Mouse (Mus musculus): ENCODE data around the gene Psg16. TPM values are rescaled to one million over a fixed set of nuclear protein-coding genes. Genes with fewer than 3 reads are reported as not detected.
"Not testable (repeated sequence)": the region's sequence is repeated elsewhere in the genome, so short reads cannot be mapped to it uniquely, and the experiment has no call there.

The Psg16 gene
- total RNA-seq, 2 experiments from 2014 or later: not detected

DNA sequence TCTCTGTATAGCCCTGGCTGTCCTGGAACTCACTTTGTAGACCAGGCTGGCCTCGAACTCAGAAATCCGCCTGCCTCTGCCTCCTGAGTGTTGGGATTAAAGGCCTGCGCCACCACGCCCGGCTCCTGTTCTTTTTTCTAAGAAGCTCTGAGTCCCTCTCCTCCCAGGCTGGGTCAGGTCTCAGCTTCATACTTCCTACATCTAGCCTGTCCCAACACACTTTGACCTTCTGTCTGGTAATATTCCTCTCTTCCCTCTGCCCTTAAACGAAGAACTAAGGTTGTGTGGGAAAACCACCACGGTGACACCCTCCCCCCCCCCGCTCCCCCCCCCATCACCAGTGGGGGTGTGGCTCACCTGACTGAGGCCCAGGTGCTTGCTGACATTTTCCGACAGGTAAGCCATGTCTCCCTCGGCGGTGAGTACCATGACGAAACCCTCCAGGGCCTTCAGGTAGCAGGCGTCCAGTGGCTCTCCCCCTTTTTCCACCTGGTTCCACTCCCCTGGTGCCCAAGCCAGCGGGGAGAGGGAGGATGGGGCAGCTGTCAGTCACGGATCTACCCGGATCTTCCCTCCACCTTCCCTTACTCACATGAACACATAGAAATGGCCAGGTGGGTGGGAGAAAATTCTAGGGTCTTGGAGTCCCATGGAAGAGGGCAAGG, 19.4 kb upstream of the Psg16 start:
- no peak for ATAC-seq (replicated peaks; ENCODE audit: low FRiP score, poor library complexity, severe bottlenecking)

GRCm38 (mm10) chr7:17055287-17055946, 18.4 kb upstream of the Psg16 start:
- no peak for ATAC-seq (replicated peaks; ENCODE audit: low FRiP score, poor library complexity, severe bottlenecking)

DNA sequence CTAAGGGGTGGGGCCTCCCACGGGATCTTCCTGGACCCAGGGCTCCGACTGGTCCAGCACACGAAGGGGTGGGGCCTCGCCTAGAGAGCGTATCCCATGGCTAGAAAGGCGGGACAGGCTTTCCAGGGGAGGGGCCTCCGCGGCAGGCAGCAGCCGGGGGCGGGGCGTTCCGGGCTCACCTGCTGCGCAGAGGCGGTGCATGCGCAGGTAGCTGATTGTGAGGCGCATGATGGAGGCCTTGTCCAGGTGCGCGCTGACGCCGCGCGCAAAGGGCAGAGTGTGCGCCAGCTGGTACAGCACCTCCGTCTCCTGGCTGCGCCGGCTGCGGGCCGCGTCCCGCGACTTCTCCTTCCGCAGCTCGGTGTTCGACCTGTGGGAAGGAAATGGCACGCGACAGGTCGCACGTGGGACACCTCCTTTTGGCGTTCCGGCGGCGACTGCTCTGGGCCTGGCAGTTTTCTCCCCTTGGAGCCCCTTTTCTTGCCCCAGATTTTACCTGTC, 17.7 kb upstream of the Psg16 start:
- peak; percentile 95 for ATAC-seq (replicated peaks; ENCODE audit: low FRiP score, poor library complexity, severe bottlenecking)

- ATAC-seq (replicated peaks; ENCODE audit: low FRiP score, poor library complexity, severe bottlenecking): no peak
Measured at GRCm38 (mm10) chr7:17056601-17057523, 17.0 kb upstream of the Psg16 start.

- no peak for ATAC-seq (replicated peaks; ENCODE audit: low FRiP score, poor library complexity, severe bottlenecking)
Measured at GRCm38 (mm10) chr7:17058071-17058689, 15.7 kb upstream of the Psg16 start.

GRCm38 (mm10) chr7:17058816-17059462, 14.9 kb upstream of the Psg16 start:
- no peak for ATAC-seq (replicated peaks; ENCODE audit: low FRiP score, poor library complexity, severe bottlenecking)

GRCm38 (mm10) chr7:17059463-17059844, 14.4 kb upstream of the Psg16 start:
- no peak for ATAC-seq (replicated peaks; ENCODE audit: low FRiP score, poor library complexity, severe bottlenecking)

- ATAC-seq (replicated peaks; ENCODE audit: low FRiP score, poor library complexity, severe bottlenecking): peak; percentile 58
Measured at GRCm38 (mm10) chr7:17060031-17060781, 13.6 kb upstream of the Psg16 start.

DNA sequence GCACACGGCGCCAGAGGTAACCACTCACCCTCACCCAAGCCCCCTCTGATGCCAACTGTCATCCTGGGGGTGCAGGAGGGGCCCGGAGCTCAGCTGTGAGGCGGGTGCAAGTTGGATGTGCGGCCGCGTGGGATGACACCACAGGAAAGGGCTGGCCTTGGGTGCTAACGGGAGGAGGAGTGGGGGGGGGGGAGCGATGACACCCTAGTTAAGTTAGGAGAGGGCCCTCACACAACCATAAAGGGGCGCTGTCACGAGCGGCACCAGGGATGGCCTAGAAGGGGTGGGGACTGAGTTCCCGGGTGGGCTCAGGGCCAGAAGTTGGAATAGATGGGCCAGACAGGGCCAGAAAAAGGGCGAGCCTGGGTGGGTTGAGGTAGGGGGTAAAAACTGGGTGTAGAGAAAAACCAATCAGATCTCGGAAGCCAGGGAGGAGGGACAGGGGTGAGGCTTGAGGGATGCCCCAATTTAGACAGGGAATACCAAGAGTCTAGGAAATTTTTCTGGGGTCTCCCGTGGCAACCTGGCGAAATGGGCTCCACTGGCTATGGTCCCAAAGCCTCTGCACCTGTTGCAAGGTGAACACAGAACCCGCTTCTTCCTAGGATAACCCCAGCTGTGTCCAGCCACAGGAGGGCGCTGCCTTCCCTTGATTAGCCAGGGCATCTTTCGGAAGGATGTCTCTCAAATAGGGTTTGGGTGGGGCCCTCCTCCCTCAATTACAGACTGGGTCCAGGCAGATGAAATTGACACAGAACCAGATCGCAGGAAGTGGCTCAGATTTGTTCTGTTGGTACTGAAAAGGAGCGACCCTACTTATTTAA, 12.8 kb upstream of the Psg16 start:
- ATAC-seq (replicated peaks; ENCODE audit: low FRiP score, poor library complexity, severe bottlenecking): no peak

GRCm38 (mm10) chr7:17062389-17062788, 11.5 kb upstream of the Psg16 start, which contains the start of gene Hif3a:
Hif3a (minus strand) TSS chr7:17062427.
- no peak for ATAC-seq (replicated peaks; ENCODE audit: low FRiP score, poor library complexity, severe bottlenecking)

- no peak for ATAC-seq (replicated peaks; ENCODE audit: low FRiP score, poor library complexity, severe bottlenecking)
Measured at GRCm38 (mm10) chr7:17062845-17063244, 11.0 kb upstream of the Psg16 start.

DNA sequence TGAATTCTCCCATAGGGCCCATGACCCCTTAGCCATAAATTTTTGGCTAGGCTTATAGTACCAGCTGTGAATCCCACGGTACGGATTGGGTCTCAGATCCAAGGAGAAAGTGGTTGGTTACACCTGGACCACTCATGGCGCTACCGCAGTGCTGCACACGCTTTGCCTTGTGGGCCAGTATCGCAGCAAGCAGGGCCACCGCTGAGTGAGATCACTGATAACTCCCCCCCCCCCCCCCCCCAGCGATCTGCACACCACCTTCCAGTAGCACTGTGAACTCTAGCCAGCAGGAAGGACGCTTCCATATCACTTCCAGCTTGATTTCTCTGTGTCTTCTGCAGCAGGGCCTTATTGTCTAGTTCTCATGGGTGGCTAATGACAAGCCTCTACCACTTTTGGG, 8.2 kb upstream of the Psg16 start:
- no peak for ATAC-seq (replicated peaks; ENCODE audit: low FRiP score, poor library complexity, severe bottlenecking)

GRCm38 (mm10) chr7:17066412-17066811, 7.4 kb upstream of the Psg16 start:
- ATAC-seq (replicated peaks; ENCODE audit: low FRiP score, poor library complexity, severe bottlenecking): peak; percentile 75

- no peak for ATAC-seq (replicated peaks; ENCODE audit: low FRiP score, poor library complexity, severe bottlenecking)
Measured at GRCm38 (mm10) chr7:17067000-17067399, 6.8 kb upstream of the Psg16 start.

DNA sequence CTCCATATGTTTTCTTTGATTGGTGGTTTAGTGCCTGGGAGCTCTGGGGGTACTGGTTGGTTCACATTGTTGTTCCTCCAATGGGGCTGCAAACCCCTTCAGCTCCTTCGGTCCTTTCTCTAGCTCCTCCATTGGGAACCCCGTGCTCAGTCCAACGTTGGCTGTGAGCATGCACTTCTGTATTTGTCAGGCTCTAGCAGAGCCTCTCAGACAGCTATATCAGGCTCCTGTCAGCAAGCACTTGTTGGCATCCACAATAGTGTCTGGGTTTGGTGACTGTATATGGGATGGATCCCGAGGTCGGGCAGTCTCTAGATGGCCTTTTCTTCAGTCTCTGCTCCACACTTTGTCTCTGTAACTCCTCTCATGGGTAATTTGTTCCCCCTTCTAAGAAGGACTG, 6.2 kb upstream of the Psg16 start:
- not testable (repeated sequence) for ATAC-seq (replicated peaks; ENCODE audit: low FRiP score, poor library complexity, severe bottlenecking)

GRCm38 (mm10) chr7:17073513-17073903, 332 bp upstream of the Psg16 start:
- ATAC-seq (replicated peaks; ENCODE audit: low FRiP score, poor library complexity, severe bottlenecking): no peak

- ATAC-seq (replicated peaks; ENCODE audit: low FRiP score, poor library complexity, severe bottlenecking): no peak
Measured at GRCm38 (mm10) chr7:17076542-17076941, 2.7 kb downstream of the Psg16 start.

DNA sequence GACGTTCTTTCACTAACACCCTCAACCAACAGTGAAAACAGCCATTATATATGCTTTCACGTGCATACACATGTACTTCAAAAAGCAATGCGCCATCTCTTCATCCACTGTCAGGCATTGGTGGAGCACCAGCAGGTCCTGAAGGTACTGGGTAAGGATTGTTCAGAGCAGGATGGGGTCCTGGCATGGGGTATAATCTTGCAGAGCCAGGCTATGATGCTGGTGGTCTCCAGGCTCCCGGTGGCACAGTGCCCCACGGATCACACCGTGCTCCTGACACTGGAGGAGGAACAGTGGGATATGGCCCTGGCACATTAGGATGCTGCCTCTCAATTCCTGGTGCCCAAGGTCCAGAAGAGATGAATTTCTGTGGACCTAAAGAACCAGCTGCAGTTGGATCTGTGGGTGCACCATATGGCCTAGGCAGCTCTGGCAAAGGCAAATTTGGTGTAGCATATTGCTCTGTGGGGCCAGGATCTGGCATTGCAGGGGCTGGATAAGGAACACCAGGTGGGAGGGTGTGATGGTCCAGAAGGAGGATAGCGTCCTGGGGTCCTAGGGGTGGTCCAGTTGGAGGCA, 4.3 kb downstream of the Psg16 start:
- ATAC-seq (replicated peaks; ENCODE audit: low FRiP score, poor library complexity, severe bottlenecking): no peak

Measured in erythroid progenitor cell, adult 5-6 weeks (primary cell).